Mouse (Mus musculus): ENCODE data around the gene Arhgef18.

Arhgef18 gene

GRCm38 (mm10) chr8:3392771-3393710, at the start of gene Arhgef18:
Gene Arhgef18 (plus strand): TSS chr8:3393006.
- no peak for DNase-seq (ENCODE audit: low read depth, low spot score)

GRCm38 (mm10) chr8:3345337-3345736, 47.5 kb upstream of the Arhgef18 start:
- no peak for DNase-seq (ENCODE audit: low read depth, low spot score)

GRCm38 (mm10) chr8:3346691-3347413, 46.0 kb upstream of the Arhgef18 start:
- no peak for DNase-seq (ENCODE audit: low read depth, low spot score)

GRCm38 (mm10) chr8:3348142-3348823, 44.5 kb upstream of the Arhgef18 start:
- no peak for DNase-seq (ENCODE audit: low read depth, low spot score)

- DNase-seq (ENCODE audit: low read depth, low spot score): no peak
Measured at GRCm38 (mm10) chr8:3350747-3351146, 42.1 kb upstream of the Arhgef18 start.

GRCm38 (mm10) chr8:3352715-3353114, 40.1 kb upstream of the Arhgef18 start:
- no peak for DNase-seq (ENCODE audit: low read depth, low spot score)

GRCm38 (mm10) chr8:3353189-3353810, 39.5 kb upstream of the Arhgef18 start, which contains the start of gene A430078G23Rik:
Gene A430078G23Rik (plus strand): TSS chr8:3353415.
- peak; percentile 26 for DNase-seq (ENCODE audit: low read depth, low spot score)

- DNase-seq (ENCODE audit: low read depth, low spot score): no peak
Measured at GRCm38 (mm10) chr8:3353811-3354442, 38.9 kb upstream of the Arhgef18 start.

GRCm38 (mm10) chr8:3354443-3354812, 38.4 kb upstream of the Arhgef18 start:
- DNase-seq (ENCODE audit: low read depth, low spot score): no peak

GRCm38 (mm10) chr8:3355586-3355985, 37.2 kb upstream of the Arhgef18 start:
- no peak for DNase-seq (ENCODE audit: low read depth, low spot score)

GRCm38 (mm10) chr8:3358060-3358459, 34.7 kb upstream of the Arhgef18 start:
- DNase-seq (ENCODE audit: low read depth, low spot score): peak; percentile 60

GRCm38 (mm10) chr8:3367086-3367485, 25.7 kb upstream of the Arhgef18 start:
- DNase-seq (ENCODE audit: low read depth, low spot score): no peak

GRCm38 (mm10) chr8:3368091-3368490, 24.7 kb upstream of the Arhgef18 start:
- peak; percentile 41 for DNase-seq (ENCODE audit: low read depth, low spot score)

- peak; percentile 33 for DNase-seq (ENCODE audit: low read depth, low spot score)
Measured at GRCm38 (mm10) chr8:3375748-3376147, 17.1 kb upstream of the Arhgef18 start.

- no peak for DNase-seq (ENCODE audit: low read depth, low spot score)
Measured at GRCm38 (mm10) chr8:3376641-3377274, 16.0 kb upstream of the Arhgef18 start.

- DNase-seq (ENCODE audit: low read depth, low spot score): peak; percentile 67
Measured at GRCm38 (mm10) chr8:3387286-3387685, 5.5 kb upstream of the Arhgef18 start.

- no peak for DNase-seq (ENCODE audit: low read depth, low spot score)
Measured at GRCm38 (mm10) chr8:3388591-3389338, 4.0 kb upstream of the Arhgef18 start.

GRCm38 (mm10) chr8:3389506-3389905, 3.3 kb upstream of the Arhgef18 start:
- no peak for DNase-seq (ENCODE audit: low read depth, low spot score)

- DNase-seq (ENCODE audit: low read depth, low spot score): no peak
Measured at GRCm38 (mm10) chr8:3392293-3392692, 513 bp upstream of the Arhgef18 start.

- DNase-seq (ENCODE audit: low read depth, low spot score): no peak
Measured at GRCm38 (mm10) chr8:3394600-3394999, 1.8 kb downstream of the Arhgef18 start.
